ENCODE assay signal across 24 mouse cellular contexts in genomic region chr5:120779922-120780321, GRCm38 (mm10). TPM values are rescaled to one million over a fixed set of nuclear protein-coding genes. Genes with fewer than 3 reads are reported as not detected.
DNase-seq lines count a peak whose midpoint lies in the region; ATAC-seq and TF ChIP-seq lines count a peak whose summit lies in the region.
"Had no signal": no experiment of that assay in that cellular context is flagged by ENCODE, and none has a peak within 500 bp of the region (broad histone marks: within the 10 kb centered on the region; RNA-seq: fewer than 3 reads in every experiment).

No protein-coding gene starts in this region.

- H3K4me3 ChIP-seq in heart, embryonic 10.5 days, result no peak overlapping the region
- H3K4me3 ChIP-seq in lung, postnatal 0 days (ENCODE audit: low read depth, low read length), result no peak overlapping the region
- H3K4me3 ChIP-seq: embryonic facial prominence, embryonic 13.5 days; midbrain, embryonic 13.5 days had no signal

- intact Hi-C loops in left cerebral cortex, postnatal 25 days (cut with DNase I), result no loop called here

- H3K9me3 ChIP-seq in heart, embryonic 10.5 days, result no peaks in the 10 kb centered on the region
- H3K9me3 ChIP-seq in lung, postnatal 0 days (ENCODE audit: low read length), result no peaks in the 10 kb centered on the region
- H3K9me3 ChIP-seq: embryonic facial prominence, embryonic 13.5 days; midbrain, embryonic 13.5 days had no signal

- peak; percentile 72 for ATAC-seq in lung, postnatal 0 days
- ATAC-seq: hindbrain, embryonic 16.5 days; intestine, postnatal 0 days; midbrain, embryonic 13.5 days had no signal

- peak; percentile 90 for TF ChIP-seq EP300 in lung, postnatal 0 days (IDR thresholded peaks at IDR 0.05)

- H3K9ac ChIP-seq in lung, postnatal 0 days (replicated peaks; ENCODE audit: low read depth), result no peak overlapping the region
- H3K9ac ChIP-seq: embryonic facial prominence, embryonic 13.5 days; midbrain, embryonic 13.5 days had no signal

- peaks cover 24% of the 10 kb centered on the region for H3K4me1 ChIP-seq in heart, embryonic 10.5 days
- no peaks in the 10 kb centered on the region for H3K4me1 ChIP-seq in lung, postnatal 0 days (ENCODE audit: insufficient read depth, low read depth, low read length)
- H3K4me1 ChIP-seq: midbrain, embryonic 13.5 days had no signal

- H3K27me3 ChIP-seq in heart, embryonic 10.5 days (ENCODE audit: insufficient read depth, poor library complexity, severe bottlenecking), result peaks cover 5% of the 10 kb centered on the region; the same call in 1 of the 2 replicates
- H3K27me3 ChIP-seq in lung, postnatal 0 days (replicated peaks; ENCODE audit: insufficient read depth, low read length), result no peaks in the 10 kb centered on the region
- H3K27me3 ChIP-seq: embryonic facial prominence, embryonic 13.5 days; midbrain, embryonic 13.5 days had no signal

- no peaks in the 10 kb centered on the region for H3K36me3 ChIP-seq in heart, embryonic 10.5 days
- no peaks in the 10 kb centered on the region for H3K36me3 ChIP-seq in lung, postnatal 0 days (ENCODE audit: insufficient read depth, low read length)
- H3K36me3 ChIP-seq: embryonic facial prominence, embryonic 13.5 days; midbrain, embryonic 13.5 days had no signal

- 27% methylated on average over 3 of the region's 3 CpGs for WGBS in heart, embryonic 10.5 days
- WGBS in lung, postnatal 0 days, result 14% methylated on average over 3 of the region's 3 CpGs

- no peak overlapping the region for H3K27ac ChIP-seq in heart, embryonic 10.5 days
- no peak overlapping the region for H3K27ac ChIP-seq in lung, postnatal 0 days (ENCODE audit: low read length)
- H3K27ac ChIP-seq: embryonic facial prominence, embryonic 13.5 days; midbrain, embryonic 13.5 days had no signal

- H3K4me2 ChIP-seq in lung, postnatal 0 days (replicated peaks; ENCODE audit: low read depth, low read length), result no peak overlapping the region
- H3K4me2 ChIP-seq: embryonic facial prominence, embryonic 13.5 days; liver, embryonic 11.5 days; midbrain, embryonic 13.5 days had no signal

- peak; percentile 39 for DNase-seq in heart, adult 8-10 months (ENCODE audit: low spot score)
- DNase-seq in heart, embryonic 10.5 days (ENCODE audit: low spot score), result no peak
- DNase-seq in left cerebral cortex, postnatal 25 days (ENCODE audit: low spot score in 2 of 2), result peak; percentile 16 to 36
- no peak for DNase-seq in left cerebral cortex, adult 11 months (ENCODE audit: low spot score)
- peak; percentile 65 for DNase-seq in NIH3T3 (ENCODE audit: low read depth)
- DNase-seq in lung, postnatal 0 days (ENCODE audit: low spot score), result peak; percentile 71
- DNase-seq in layer of hippocampus, postnatal 36 days, result no peak
- DNase-seq in urinary bladder, postnatal 25 days (ENCODE audit: low spot score), result no peak
- DNase-seq: adrenal gland, postnatal 36 days; cerebellum, adult 9-10 months; gastrocnemius, postnatal 10 days; kidney, postnatal 25 days; retina, postnatal 1 day; thymus, adult 18-20 months had no signal

- no peak for TF ChIP-seq CTCF in lung, postnatal 0 days (IDR thresholded peaks at IDR 0.05)

RNA-seq across cellular contexts. Expression of gene Oas3, which starts 2.5 kb away (rescaled TPM):
- total RNA-seq in heart, adult 8-10 months (2022), result under 1 TPM in 2 of 4 experiments, not detected in 2; 0.16 to 0.26 TPM
- 0.29 and 0.37 TPM in 2 replicates for polyA plus RNA-seq in heart, embryonic 10.5 days (2016; fragmentation: Nextera tagmentation; extraction: Ambion mirVana)
- total RNA-seq in left cerebral cortex, postnatal 25 days (2021), result not detected
- 0.20 and 0.31 TPM in 2 replicates for polyA plus RNA-seq in lung, postnatal 0 days (2015; fragmentation: Nextera tagmentation; extraction: Ambion mirVana)
- total RNA-seq in layer of hippocampus, postnatal 36 days (2021), result not detected
- total RNA-seq: gastrocnemius, postnatal 10 days; left cerebral cortex, postnatal 14 days had no signal

RNA-seq across cellular contexts. Expression of gene Oas1e, which starts 15.4 kb away (rescaled TPM):
- not detected for total RNA-seq in heart, adult 8-10 months (2022)
- polyA plus RNA-seq in heart, embryonic 10.5 days (2016; fragmentation: Nextera tagmentation; extraction: Ambion mirVana), result 0.08 TPM in 1 of 2 replicates, not detected in the other
- total RNA-seq in left cerebral cortex, postnatal 25 days (2021), result not detected
- polyA plus RNA-seq in lung, postnatal 0 days (2015; fragmentation: Nextera tagmentation; extraction: Ambion mirVana), result 0.30 and 0.60 TPM in 2 replicates
- total RNA-seq in layer of hippocampus, postnatal 36 days (2021), result not detected
- total RNA-seq: adrenal gland, postnatal 36 days; gastrocnemius, postnatal 10 days; heart, postnatal 14 days; left cerebral cortex, postnatal 14 days had no signal
- polyA plus RNA-seq: cortical plate, adult 2 months; embryonic facial prominence, embryonic 13.5 days; forebrain, embryonic 11.5 days; frontal cortex, adult 2 months; liver, embryonic 11.5 days had no signal

RNA-seq across cellular contexts. Expression of gene Oas2, which starts 30.3 kb away (rescaled TPM):
- 1 to 10 TPM in 1 of 4 experiments, under 1 TPM in 3; 0.62 to 1.0 (median 0.83) TPM for total RNA-seq in heart, adult 8-10 months (2022)
- not detected in 2 replicates for polyA plus RNA-seq in heart, embryonic 10.5 days (2016; fragmentation: Nextera tagmentation; extraction: Ambion mirVana)
- under 1 TPM in 1 of 2 experiments, not detected in 1; 0.30 TPM for total RNA-seq in left cerebral cortex, postnatal 25 days (2021)
- polyA plus RNA-seq in lung, postnatal 0 days (2015; fragmentation: Nextera tagmentation; extraction: Ambion mirVana), result 0.21 and 0.31 TPM in 2 replicates
- total RNA-seq in layer of hippocampus, postnatal 36 days (2021), result under 1 TPM in 1 of 2 experiments, not detected in 1; 0.30 TPM

RNA-seq across cellular contexts. Expression of gene Oas1c, which starts 32.4 kb away (rescaled TPM):
- under 1 TPM; 0.22 to 0.52 (median 0.30) TPM for total RNA-seq in heart, adult 8-10 months (2022)
- 0.28 and 0.46 TPM in 2 replicates for polyA plus RNA-seq in heart, embryonic 10.5 days (2016; fragmentation: Nextera tagmentation; extraction: Ambion mirVana)
- total RNA-seq in left cerebral cortex, postnatal 25 days (2021), result under 1 TPM; 0.66 to 0.94 TPM
- polyA plus RNA-seq in lung, postnatal 0 days (2015; fragmentation: Nextera tagmentation; extraction: Ambion mirVana), result 1.5 and 1.7 TPM in 2 replicates
- total RNA-seq in layer of hippocampus, postnatal 36 days (2021), result under 1 TPM in 1 of 2 experiments, not detected in 1; 0.27 TPM

Comparison
In these comparisons a context has a peak if more than half of its experiments do, and no peak if none do; other contexts are left out.
1. DNase-seq: peak in heart, adult 8-10 months (single experiment), left cerebral cortex, postnatal 25 days (2 of 2), NIH3T3 (single experiment) and lung, postnatal 0 days (single experiment); none in heart, embryonic 10.5 days (single experiment), left cerebral cortex, adult 11 months (single experiment), layer of hippocampus, postnatal 36 days (0 of 2) and urinary bladder, postnatal 25 days (single experiment).